Mouse (Mus musculus): Measurements from ENCODE around the gene Art1. TPM values are rescaled to one million over a fixed set of nuclear protein-coding genes. Genes with fewer than 3 reads are reported as not detected.

The Art1 gene
- polyA plus RNA-seq, 1 experiment from 2014 or later = 0.41 TPM

Other genes starting within 250 kb of the Art1 start
- 1.6 and 3.4 TPM in 2 replicates for gene Folr2, start 244.5 kb upstream of the Art1 start, polyA plus RNA-seq (2014; fragmentation: Nextera tagmentation; extraction: Ambion mirVana)
- gene Anapc15, start 238.0 kb upstream of the Art1 start, polyA plus RNA-seq (2014; fragmentation: Nextera tagmentation; extraction: Ambion mirVana) = 72.0 and 74.3 TPM in 2 replicates
- gene Folr1, start 231.0 kb upstream of the Art1 start, polyA plus RNA-seq (2014; fragmentation: Nextera tagmentation; extraction: Ambion mirVana) = 1.1 and 1.9 TPM in 2 replicates
- gene Lamtor1, start 195.8 kb upstream of the Art1 start, polyA plus RNA-seq (2014; fragmentation: Nextera tagmentation; extraction: Ambion mirVana) = 148 and 159 TPM in 2 replicates
- 0.13 and 0.74 TPM in 2 replicates for gene Tomt, start 195.4 kb upstream of the Art1 start, polyA plus RNA-seq (2014; fragmentation: Nextera tagmentation; extraction: Ambion mirVana)
- 8.7 and 11.6 TPM in 2 replicates for gene Lrrc51, start 167.8 kb upstream of the Art1 start, polyA plus RNA-seq (2014; fragmentation: Nextera tagmentation; extraction: Ambion mirVana)
- 99.7 and 102 TPM in 2 replicates for gene Numa1, start 167.6 kb upstream of the Art1 start, polyA plus RNA-seq (2014; fragmentation: Nextera tagmentation; extraction: Ambion mirVana)
- gene Il18bp, start 83.1 kb upstream of the Art1 start, polyA plus RNA-seq (2014; fragmentation: Nextera tagmentation; extraction: Ambion mirVana) = 3.1 and 3.6 TPM in 2 replicates
- 24.7 and 26.1 TPM in 2 replicates for gene Rnf121, start 36.3 kb upstream of the Art1 start, polyA plus RNA-seq (2014; fragmentation: Nextera tagmentation; extraction: Ambion mirVana)
- 26.3 and 27.5 TPM in 2 replicates for gene Xndc1, start 36.2 kb upstream of the Art1 start, polyA plus RNA-seq (2014; fragmentation: Nextera tagmentation; extraction: Ambion mirVana)
- 1.1 and 1.8 TPM in 2 replicates for gene Xntrpc, start 36.0 kb upstream of the Art1 start, polyA plus RNA-seq (2014; fragmentation: Nextera tagmentation; extraction: Ambion mirVana)
- gene Trpc2, start 18.6 kb upstream of the Art1 start, polyA plus RNA-seq (2014; fragmentation: Nextera tagmentation; extraction: Ambion mirVana) = not detected in 2 replicates
- 0.22 and 0.88 TPM in 2 replicates for gene Art5, start 7.7 kb downstream of the Art1 start, polyA plus RNA-seq (2014; fragmentation: Nextera tagmentation; extraction: Ambion mirVana)
- gene Chrna10, start 15.1 kb downstream of the Art1 start, polyA plus RNA-seq (2014; fragmentation: Nextera tagmentation; extraction: Ambion mirVana) = 0.10 TPM in 1 of 2 replicates, not detected in the other
- 51.6 and 53.5 TPM in 2 replicates for gene Nup98, start 108.4 kb downstream of the Art1 start, polyA plus RNA-seq (2014; fragmentation: Nextera tagmentation; extraction: Ambion mirVana)
- gene Pgap2, start 108.5 kb downstream of the Art1 start, polyA plus RNA-seq (2014; fragmentation: Nextera tagmentation; extraction: Ambion mirVana) = 99.0 and 103 TPM in 2 replicates
- 61.6 and 65.1 TPM in 2 replicates for gene Rhog, start 154.3 kb downstream of the Art1 start, polyA plus RNA-seq (2014; fragmentation: Nextera tagmentation; extraction: Ambion mirVana)
- gene Stim1, start 166.1 kb downstream of the Art1 start, polyA plus RNA-seq (2014; fragmentation: Nextera tagmentation; extraction: Ambion mirVana) = 24.9 and 25.6 TPM in 2 replicates